Mouse (Mus musculus): ENCODE measurements at regions not wholly inside any gene's neighbourhood (a gene's known extent, or its start where the extent isn't known, plus 50 kb on each side); places are given as distances from the start of the nearest gene placed in this dataset.

DNA sequence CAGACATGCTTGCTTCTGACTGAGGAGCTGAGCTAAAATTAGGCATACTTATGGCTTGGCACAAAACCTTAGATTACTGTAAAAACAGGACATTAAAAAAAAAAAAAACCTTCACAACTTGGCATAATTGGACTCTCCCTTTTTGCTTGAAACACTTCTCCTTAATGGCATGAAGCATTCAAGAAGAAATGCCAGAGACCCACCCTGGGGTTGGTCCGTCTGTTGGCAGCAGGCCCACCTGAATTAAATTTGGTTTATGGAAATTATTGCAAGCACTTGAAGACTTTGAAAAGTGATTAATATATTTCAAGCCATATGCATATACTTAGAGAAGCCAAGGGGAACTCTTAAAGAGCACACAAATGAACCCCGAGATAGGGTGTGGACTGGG, 146.8 kb upstream of the Foxq1 start:
- Histone ChIP-seq H3K36me3 (replicated peaks) (no peaks in the 10 kb centered on the region), H3K27ac (no peak overlapping the region), H3K9me3 (no peaks in the 10 kb centered on the region), H3K27me3 (ENCODE audit: poor library complexity, severe bottlenecking) (no peaks in the 10 kb centered on the region), H3K4me1 (no peaks in the 10 kb centered on the region), H3K4me3 (no peak overlapping the region)
- DNase-seq (ENCODE audit: extremely low spot score, low spot score), result no peak
- WGBS, result 89% methylated on average over 2 of the region's 2 CpGs

DNA sequence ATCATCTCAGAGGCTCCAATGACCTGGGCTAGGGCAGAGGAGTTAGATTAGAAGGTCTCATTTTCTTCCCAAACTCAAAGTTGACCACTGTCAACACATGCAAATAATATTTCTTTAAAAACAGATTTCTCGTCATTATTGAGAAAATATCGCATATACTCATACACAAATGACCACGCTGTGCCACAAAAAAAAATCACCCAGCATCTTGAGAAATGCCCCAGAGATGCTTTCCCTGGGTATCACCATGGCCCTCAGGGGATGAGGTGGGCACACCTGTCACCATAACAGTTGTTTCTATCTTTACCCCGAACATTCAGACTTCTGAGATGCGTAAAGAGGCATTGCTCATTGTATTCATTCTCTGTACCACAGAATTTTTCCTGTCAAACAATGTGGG, 134.4 kb upstream of the Foxq1 start:
- Histone ChIP-seq H3K9me3 (no peaks in the 10 kb centered on the region), H3K36me3 (replicated peaks) (no peaks in the 10 kb centered on the region), H3K4me3 (no peak overlapping the region), H3K4me1 (no peaks in the 10 kb centered on the region), H3K27me3 (ENCODE audit: poor library complexity, severe bottlenecking) (no peaks in the 10 kb centered on the region), H3K27ac (no peak overlapping the region)
- no peak for DNase-seq (ENCODE audit: extremely low spot score, low spot score)
- 92% methylated on average over 5 of the region's 5 CpGs for WGBS

DNA sequence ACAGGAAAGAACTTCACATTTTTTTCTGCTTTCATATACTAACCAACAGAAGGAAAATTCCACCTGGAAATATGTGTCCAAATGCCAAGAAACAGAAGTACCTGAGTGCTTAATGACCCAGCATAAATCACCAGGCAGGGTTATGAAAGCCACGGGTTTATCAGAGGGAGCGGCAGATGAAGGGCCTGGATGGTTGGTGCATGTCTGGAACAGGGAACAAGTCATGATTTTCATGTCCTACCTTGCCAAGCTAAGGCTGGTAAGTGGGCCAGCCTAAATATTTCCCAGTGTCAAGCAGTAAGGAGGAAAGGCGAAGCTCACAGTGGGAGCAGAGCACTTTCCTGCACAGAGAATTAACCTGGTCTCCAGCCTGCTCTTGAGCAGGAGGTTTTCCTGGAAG, 132.3 kb upstream of the Foxq1 start:
- no peaks in the 10 kb centered on the region for H3K27me3 ChIP-seq (ENCODE audit: poor library complexity, severe bottlenecking)
- H3K27ac ChIP-seq, result no peak overlapping the region
- WGBS, result 90% methylated on average over 3 of the region's 3 CpGs
- H3K36me3 ChIP-seq (replicated peaks), result no peaks in the 10 kb centered on the region
- no peaks in the 10 kb centered on the region for H3K4me1 ChIP-seq
- DNase-seq (ENCODE audit: extremely low spot score, low spot score), result no peak
- H3K4me3 ChIP-seq, result no peak overlapping the region
- H3K9me3 ChIP-seq, result no peaks in the 10 kb centered on the region

DNA sequence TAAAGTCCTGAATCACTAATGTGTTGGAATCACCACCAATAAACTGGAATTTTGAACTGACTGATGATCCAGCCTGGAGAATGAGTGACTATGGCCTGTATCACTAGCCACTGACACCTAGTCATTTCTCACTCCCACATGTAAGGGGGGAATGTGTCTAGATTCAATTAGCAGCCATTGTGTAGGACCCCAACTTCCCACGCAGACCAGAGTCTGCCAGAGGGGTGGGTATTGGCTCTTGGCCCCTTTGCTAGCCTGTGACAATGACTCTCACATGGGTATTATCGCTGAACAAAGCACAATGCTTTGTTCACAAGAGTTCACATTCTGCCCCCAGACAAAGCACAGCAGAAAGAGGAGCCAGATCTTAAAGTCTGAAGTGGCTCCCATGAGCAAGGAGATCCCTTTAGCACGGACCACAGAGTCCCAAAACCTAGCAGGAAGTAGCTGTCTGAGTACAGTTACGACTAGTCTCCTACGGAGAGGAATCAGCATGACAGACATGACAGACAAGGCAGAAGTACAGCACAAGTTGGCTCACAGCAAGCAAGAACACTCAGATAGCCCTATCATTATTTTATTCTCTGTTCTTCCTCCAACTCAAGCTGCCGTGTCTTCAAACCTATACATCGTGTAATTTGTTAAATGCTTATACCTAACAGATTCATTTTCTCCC, 130.0 kb upstream of the Foxq1 start:
- H3K9me3 ChIP-seq, result no peaks in the 10 kb centered on the region
- H3K27ac ChIP-seq, result no peak overlapping the region
- no peak for DNase-seq (ENCODE audit: extremely low spot score, low spot score)
- no peaks in the 10 kb centered on the region for H3K36me3 ChIP-seq (replicated peaks)
- no peaks in the 10 kb centered on the region for H3K27me3 ChIP-seq (ENCODE audit: poor library complexity, severe bottlenecking)
- no peak overlapping the region for H3K4me3 ChIP-seq
- H3K4me1 ChIP-seq, result no peaks in the 10 kb centered on the region
- 78% methylated on average over 7 of the region's 7 CpGs for WGBS

DNA sequence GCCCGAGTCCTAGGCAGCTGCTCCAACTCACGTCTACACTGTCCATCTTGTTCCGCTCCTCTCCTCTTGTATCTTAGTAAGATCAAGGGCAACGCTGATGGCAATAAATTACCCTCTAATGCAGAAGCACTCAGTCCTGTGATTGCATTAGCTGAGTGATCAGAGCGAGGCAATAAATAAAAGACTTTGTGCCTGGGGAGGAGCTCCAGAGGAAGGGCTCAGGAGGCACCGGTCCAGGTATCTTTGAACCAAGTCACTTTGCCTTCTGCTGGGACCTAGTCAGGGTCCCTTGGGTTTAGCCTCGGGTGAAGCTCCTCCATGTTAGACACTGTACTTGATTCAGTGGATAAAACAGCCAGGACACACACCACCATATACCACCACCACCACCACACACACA, 119.5 kb upstream of the Foxq1 start:
- Histone ChIP-seq H3K4me1 (no peaks in the 10 kb centered on the region), H3K27me3 (ENCODE audit: poor library complexity, severe bottlenecking) (no peaks in the 10 kb centered on the region), H3K27ac (no peak overlapping the region), H3K9me3 (no peaks in the 10 kb centered on the region), H3K4me3 (no peak overlapping the region), H3K36me3 (replicated peaks) (no peaks in the 10 kb centered on the region)
- DNase-seq (ENCODE audit: extremely low spot score, low spot score), result no peak
- WGBS, result 92% methylated on average over 7 of the region's 7 CpGs

DNA sequence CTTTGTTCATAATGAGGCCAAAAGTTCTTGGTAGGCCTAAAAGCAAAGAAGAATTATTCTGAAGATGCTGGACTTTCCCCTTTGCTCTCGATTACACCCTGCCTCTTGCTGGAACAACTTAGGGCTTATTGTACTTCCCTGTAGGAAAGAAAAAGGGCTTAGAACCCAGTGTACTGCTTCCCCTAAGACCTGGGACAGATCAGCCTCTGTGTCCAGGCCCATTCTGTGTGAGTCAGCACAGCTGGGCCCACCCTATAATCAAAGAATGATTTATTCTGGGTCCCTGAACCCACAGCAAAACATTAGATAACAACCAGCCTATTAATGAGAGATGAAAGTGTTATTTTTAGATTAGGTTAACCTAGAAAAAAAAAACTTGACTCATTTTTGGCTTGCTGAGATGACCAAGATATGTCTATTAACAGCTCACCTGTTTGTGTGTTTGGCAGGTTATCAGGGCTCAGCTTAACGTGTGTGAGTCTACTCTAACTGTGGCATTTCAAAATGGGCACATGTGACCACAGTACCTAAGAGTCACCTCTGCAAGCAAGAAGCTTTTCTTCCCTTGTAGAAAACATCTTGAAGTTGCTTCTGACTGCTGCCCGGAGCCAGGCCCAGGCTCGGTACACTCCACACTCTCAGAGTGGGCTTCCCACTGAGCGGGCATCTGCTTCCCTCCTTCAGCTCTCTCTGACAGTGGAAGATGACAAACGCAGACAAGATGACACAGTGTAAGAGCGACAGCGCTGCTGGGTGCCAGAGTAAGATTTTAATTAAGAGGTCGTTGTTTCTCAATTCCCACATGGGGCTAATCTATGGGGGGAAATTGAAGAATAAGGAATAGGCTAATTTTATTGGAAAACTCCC, 115.9 kb upstream of the Foxq1 start:
- no peak for DNase-seq (ENCODE audit: extremely low spot score, low spot score)
- H3K4me1 ChIP-seq, result no peaks in the 10 kb centered on the region
- no peak overlapping the region for H3K27ac ChIP-seq
- no peak overlapping the region for H3K4me3 ChIP-seq
- H3K27me3 ChIP-seq (ENCODE audit: poor library complexity, severe bottlenecking), result no peaks in the 10 kb centered on the region
- no peaks in the 10 kb centered on the region for H3K9me3 ChIP-seq
- WGBS, result 75% methylated on average over 9 of the region's 9 CpGs
- H3K36me3 ChIP-seq (replicated peaks), result no peaks in the 10 kb centered on the region

DNA sequence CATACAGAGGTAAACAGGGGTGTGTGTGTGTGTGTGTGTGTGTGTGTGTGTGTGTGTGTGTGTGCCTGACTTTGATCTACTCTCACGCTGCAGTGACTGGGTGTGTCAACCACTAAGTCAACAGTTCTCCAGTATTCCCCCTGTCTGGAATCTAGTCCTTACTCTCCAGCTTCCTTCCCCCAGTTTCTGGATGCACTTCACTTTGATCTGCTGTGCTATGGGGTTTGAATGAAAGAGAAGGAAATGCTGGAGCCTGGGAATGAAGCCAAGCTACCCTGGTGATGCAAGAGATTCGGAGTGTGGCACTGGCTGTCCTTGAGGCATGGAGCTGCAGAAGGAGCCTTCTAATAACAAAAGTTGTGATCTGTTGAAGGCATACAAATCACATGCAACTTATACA, 97.1 kb upstream of the Foxq1 start:
- Histone ChIP-seq H3K4me3 (no peak overlapping the region), H3K27ac (no peak overlapping the region), H3K4me1 (no peaks in the 10 kb centered on the region), H3K9me3 (no peaks in the 10 kb centered on the region), H3K27me3 (ENCODE audit: poor library complexity, severe bottlenecking) (no peaks in the 10 kb centered on the region), H3K36me3 (replicated peaks) (no peaks in the 10 kb centered on the region)
- no peak for DNase-seq (ENCODE audit: extremely low spot score, low spot score)
- 83% methylated on average over 2 of the region's 2 CpGs for WGBS

DNA sequence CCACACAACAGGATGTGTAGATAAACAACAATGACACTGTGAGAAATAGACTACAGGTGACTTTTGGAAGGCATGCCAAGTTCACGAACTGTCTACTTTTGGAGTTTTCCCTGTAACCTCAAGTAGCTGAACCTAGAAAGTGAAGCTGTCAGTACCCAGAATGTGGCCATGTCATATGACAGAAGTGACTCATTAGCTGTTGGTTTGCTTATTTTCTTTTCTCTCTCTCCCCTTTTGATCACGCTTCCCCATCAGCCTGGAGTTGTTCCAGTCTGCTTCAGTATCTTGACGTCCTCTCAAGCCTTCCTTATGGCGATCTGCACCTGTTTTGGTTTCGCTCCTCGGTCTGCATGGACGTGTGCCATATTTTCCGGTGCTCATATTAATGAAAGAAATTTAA, 90.8 kb upstream of the Foxq1 start:
- Histone ChIP-seq H3K27me3 (ENCODE audit: poor library complexity, severe bottlenecking) (no peaks in the 10 kb centered on the region), H3K9me3 (no peaks in the 10 kb centered on the region), H3K36me3 (replicated peaks) (no peaks in the 10 kb centered on the region), H3K27ac (no peak overlapping the region), H3K4me3 (no peak overlapping the region), H3K4me1 (no peaks in the 10 kb centered on the region)
- DNase-seq (ENCODE audit: extremely low spot score, low spot score), result no peak
- WGBS, result 86% methylated on average over 8 of the region's 8 CpGs

DNA sequence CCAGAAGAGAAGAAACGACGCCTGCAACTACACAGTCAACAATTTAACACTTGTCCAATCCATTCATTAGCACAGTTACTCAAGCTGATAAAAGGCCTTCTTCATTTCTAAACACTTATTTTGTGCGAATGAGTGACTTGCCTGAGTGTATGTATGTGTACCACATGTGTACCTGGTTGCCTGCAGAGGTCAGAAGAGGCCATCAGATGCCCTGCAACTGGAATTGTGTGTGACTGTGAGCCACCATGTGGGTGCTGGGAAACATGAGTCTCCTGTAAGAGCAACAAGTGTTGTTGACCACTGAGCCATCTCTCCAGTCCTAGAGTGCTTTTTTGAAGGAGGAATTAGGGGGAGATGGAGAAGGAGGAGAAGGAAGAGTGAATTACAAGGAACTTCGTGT, 90.2 kb upstream of the Foxq1 start:
- 93% methylated on average over 4 of the region's 4 CpGs for WGBS
- Histone ChIP-seq H3K4me1 (no peaks in the 10 kb centered on the region), H3K36me3 (replicated peaks) (no peaks in the 10 kb centered on the region), H3K9me3 (no peaks in the 10 kb centered on the region), H3K27ac (no peak overlapping the region), H3K27me3 (ENCODE audit: poor library complexity, severe bottlenecking) (no peaks in the 10 kb centered on the region), H3K4me3 (no peak overlapping the region)
- no peak for DNase-seq (ENCODE audit: extremely low spot score, low spot score)

DNA sequence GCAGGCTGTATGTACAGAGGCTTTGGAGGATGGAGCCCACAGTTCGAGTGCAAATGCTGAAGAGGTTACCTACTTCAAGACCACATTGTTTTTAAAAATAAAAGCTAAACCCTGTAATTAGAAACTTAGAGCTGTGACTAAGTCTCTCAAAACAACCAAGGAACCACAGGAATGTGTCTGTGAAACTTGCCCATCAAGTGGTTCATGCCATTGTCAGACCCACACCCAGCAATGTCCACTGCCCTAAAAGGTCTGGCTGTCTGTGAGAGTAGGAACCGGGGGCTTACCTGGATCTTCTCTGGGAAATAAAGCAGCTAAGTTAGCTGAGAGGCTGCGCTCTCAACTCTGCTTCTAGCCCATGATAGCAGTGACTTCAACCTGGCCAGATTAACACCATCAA, 87.8 kb upstream of the Foxq1 start:
- Histone ChIP-seq H3K9me3 (no peaks in the 10 kb centered on the region), H3K4me3 (no peak overlapping the region), H3K36me3 (replicated peaks) (no peaks in the 10 kb centered on the region), H3K27me3 (ENCODE audit: poor library complexity, severe bottlenecking) (no peaks in the 10 kb centered on the region), H3K27ac (no peak overlapping the region), H3K4me1 (no peaks in the 10 kb centered on the region)
- DNase-seq (ENCODE audit: extremely low spot score, low spot score), result no peak
- WGBS, result 82% methylated on average over 3 of the region's 3 CpGs

DNA sequence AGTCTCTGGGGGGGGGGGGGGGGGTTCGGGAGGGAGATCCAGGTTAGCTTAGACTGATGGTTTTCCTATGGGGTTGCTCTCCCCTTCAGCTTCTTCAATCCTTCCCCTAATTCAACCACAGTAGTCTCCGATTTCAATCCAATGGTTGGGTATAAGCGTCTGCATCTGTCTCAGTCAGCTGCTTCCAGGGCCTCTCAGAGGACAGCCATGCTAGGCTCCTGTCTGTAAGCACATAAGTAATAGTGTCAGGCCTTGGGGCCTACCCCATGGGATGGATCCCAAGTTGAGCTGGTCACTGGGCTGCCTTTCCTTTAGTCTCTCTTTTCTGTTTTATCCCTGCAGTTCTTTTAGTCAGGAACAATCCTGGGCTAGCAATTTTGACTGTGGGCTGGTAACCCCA, 87.0 kb upstream of the Foxq1 start:
- Histone ChIP-seq H3K9me3 (no peaks in the 10 kb centered on the region), H3K27me3 (ENCODE audit: poor library complexity, severe bottlenecking) (no peaks in the 10 kb centered on the region), H3K27ac (no peak overlapping the region), H3K4me1 (no peaks in the 10 kb centered on the region), H3K4me3 (no peak overlapping the region), H3K36me3 (replicated peaks) (no peaks in the 10 kb centered on the region)
- no peak for DNase-seq (ENCODE audit: extremely low spot score, low spot score)
- WGBS, result 87% methylated on average over 3 of the region's 3 CpGs

DNA sequence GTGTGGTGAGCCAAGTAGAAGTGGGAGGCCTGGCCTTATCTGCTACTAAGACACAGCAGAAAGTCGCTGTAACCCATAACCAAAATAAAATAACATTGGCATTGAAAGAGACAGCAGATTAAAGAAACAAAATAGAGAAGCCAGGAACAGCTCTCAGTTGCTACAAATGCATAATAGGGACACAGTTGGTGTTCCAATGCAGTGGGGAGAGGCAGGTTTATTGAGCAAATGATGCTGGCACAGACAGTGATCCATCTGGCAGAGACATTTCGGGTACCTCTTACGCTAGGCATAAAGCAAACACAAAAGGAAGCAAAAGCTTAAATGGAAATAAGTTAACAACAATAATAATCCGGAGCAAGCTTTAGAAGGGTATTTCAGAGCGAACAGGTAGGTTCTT, 83.6 kb upstream of the Foxq1 start:
- no peak overlapping the region for H3K27ac ChIP-seq
- H3K4me1 ChIP-seq, result no peaks in the 10 kb centered on the region
- H3K36me3 ChIP-seq (replicated peaks), result no peaks in the 10 kb centered on the region
- no peak overlapping the region for H3K4me3 ChIP-seq
- H3K9me3 ChIP-seq, result no peaks in the 10 kb centered on the region
- H3K27me3 ChIP-seq (ENCODE audit: poor library complexity, severe bottlenecking), result no peaks in the 10 kb centered on the region
- 85% methylated on average over 5 of the region's 5 CpGs for WGBS
- no peak for DNase-seq (ENCODE audit: extremely low spot score, low spot score)

DNA sequence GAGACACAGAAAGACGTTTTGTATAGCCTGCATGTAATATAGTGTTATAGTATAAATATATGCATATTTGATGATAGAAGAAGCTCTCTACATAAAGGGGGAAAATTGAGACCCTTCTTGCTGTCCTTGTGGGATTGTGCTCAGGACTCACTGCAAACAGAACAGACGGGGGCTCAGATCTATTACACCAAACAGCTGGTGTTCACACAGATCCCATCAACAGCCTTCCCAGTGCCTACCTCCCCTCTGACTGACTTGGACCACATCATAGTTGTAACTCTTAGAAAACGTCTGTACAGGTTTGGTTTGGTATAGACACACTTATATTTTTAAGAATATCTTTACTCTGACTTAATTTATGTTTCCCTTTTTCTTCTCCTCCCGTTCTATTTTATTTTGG, 83.1 kb upstream of the Foxq1 start:
- H3K9me3 ChIP-seq, result no peaks in the 10 kb centered on the region
- H3K27ac ChIP-seq, result no peak overlapping the region
- no peak for DNase-seq (ENCODE audit: extremely low spot score, low spot score)
- H3K4me1 ChIP-seq, result no peaks in the 10 kb centered on the region
- no peaks in the 10 kb centered on the region for H3K36me3 ChIP-seq (replicated peaks)
- H3K27me3 ChIP-seq (ENCODE audit: poor library complexity, severe bottlenecking), result no peaks in the 10 kb centered on the region
- H3K4me3 ChIP-seq, result no peak overlapping the region
- 75% methylated on average over 4 of the region's 4 CpGs for WGBS
